Mouse (Mus musculus) E14TG2a.4 (cell line): ENCODE data around the gene Cdk2ap2.

Experiments
- CTCF ChIP-seq: conservative IDR thresholded peaks from 2 replicates; pipeline ENCODE4 v1.5.1; 2014; ENCODE audit warnings: low read length
- NANOG ChIP-seq: IDR thresholded peaks from 2 replicates; pipeline ENCODE4 v1.6.1; 2014; ENCODE audit warnings: borderline replicate concordance, low read length, mixed read lengths
- POU5F1 ChIP-seq: IDR thresholded peaks from 2 replicates; pipeline ENCODE4 v1.6.1; 2014; ENCODE audit warnings: low read length, borderline replicate concordance

DNA sequence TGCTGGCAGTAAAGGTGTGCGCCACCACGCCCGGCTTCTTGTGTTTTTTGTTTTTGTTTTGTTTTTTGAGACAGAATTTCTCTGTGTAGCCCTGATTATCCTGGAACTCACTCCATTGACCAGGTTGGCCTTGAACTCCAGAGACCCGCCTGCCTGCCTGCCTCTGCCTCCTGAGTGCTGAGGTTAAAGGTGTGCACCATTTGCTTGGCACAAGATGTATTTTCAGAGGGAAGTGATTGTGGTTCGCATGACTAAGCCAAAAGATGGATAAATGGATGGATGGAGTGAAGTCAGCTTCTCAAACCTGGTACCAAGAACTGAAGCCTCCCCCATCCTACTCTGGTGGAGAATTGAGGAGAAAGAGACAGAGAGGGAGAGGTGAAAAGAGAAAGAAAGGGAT is 42.4 kb upstream of the Cdk2ap2 start:
- TF ChIP-seq CTCF = no peak
- TF ChIP-seq NANOG = no peak
- no peak for TF ChIP-seq POU5F1
